Mouse (Mus musculus) MEL (cell line): ENCODE measurements around the gene March10. TPM values are rescaled to one million over a fixed set of nuclear protein-coding genes. Genes with fewer than 3 reads are reported as not detected.

Experiments used
- DNase-seq: peaks from one replicate; pipeline ENCODE4 v3.0.0; 2011; ENCODE audit warnings: low read depth, low spot score
- H3K27ac ChIP-seq: 2 replicates; pipeline ENCODE4 v1.5.1; 2012; ENCODE audit warnings: low read depth, mild to moderate bottlenecking, control low read depth, low read length, moderate library complexity; ENCODE audit not compliant: control insufficient read depth
- H3K27me3 ChIP-seq, 2 experiments: fragments of 150-350 bp in 1 of 2; sonication (generic) in 1 of 2; 2 replicates each; pipeline ENCODE4 v1.6.1; 2012; ENCODE audit warnings: low read length in 2 of 2, mild to moderate bottlenecking in 2 of 2, improper control_type of control experiment in 1 of 2, moderate library complexity in 1 of 2; ENCODE audit not compliant: insufficient read depth in 2 of 2, control insufficient read depth in 1 of 2
- H3K36me3 ChIP-seq, 2 experiments: 2 replicates each; pipeline ENCODE4 v1.6.1; 2012 to 2014; ENCODE audit warnings: low read length in 2 of 2, improper control_type of control experiment in 1 of 2, inconsistent platforms in 1 of 2, mild to moderate bottlenecking in 1 of 2; ENCODE audit not compliant: insufficient read depth in 2 of 2, control insufficient read depth in 1 of 2
- H3K4me1 ChIP-seq, 2 experiments: fragments of 150-350 bp in 1 of 2; sonication (generic) in 1 of 2; 2 replicates each; pipeline ENCODE4 v1.6.1; 2012; ENCODE audit warnings: low read length in 2 of 2, improper control_type of control experiment in 1 of 2, mild to moderate bottlenecking in 1 of 2; ENCODE audit not compliant: insufficient read depth in 2 of 2, control insufficient read depth in 1 of 2
- H3K4me3 ChIP-seq, 2 experiments: fragments of 150-350 bp in 1 of 2; sonication (generic) in 1 of 2; 2 replicates each; pipeline ENCODE4 v1.5.1; 2012; ENCODE audit warnings: low read depth in 2 of 2, low read length in 2 of 2, mild to moderate bottlenecking in 2 of 2, moderate library complexity in 2 of 2, control low read depth in 1 of 2, improper control_type of control experiment in 1 of 2; ENCODE audit not compliant: control insufficient read depth in 1 of 2, insufficient read depth in 1 of 2
- H3K79me2 ChIP-seq: 2 replicates; pipeline ENCODE4 v1.6.1; 2012; ENCODE audit warnings: mild to moderate bottlenecking, low read length, moderate library complexity; ENCODE audit not compliant: control insufficient read depth, poor library complexity, insufficient read depth
- H3K9ac ChIP-seq: 2 replicates; pipeline ENCODE4 v1.6.1; 2012; ENCODE audit warnings: low read depth, mild to moderate bottlenecking, control low read depth, low read length, moderate library complexity; ENCODE audit not compliant: control insufficient read depth, poor library complexity, severe bottlenecking
- H3K9me3 ChIP-seq: fragments of 150-350 bp; sonication (generic); replicated peaks from 2 replicates; pipeline ENCODE4 v1.6.1; 2012; ENCODE audit warnings: mild to moderate bottlenecking, low read length, improper control_type of control experiment, moderate library complexity; ENCODE audit not compliant: insufficient read depth
- CHD1 ChIP-seq: IDR thresholded peaks from 2 replicates; pipeline ENCODE4 v1.6.1; 2012; ENCODE audit warnings: low read depth, mild to moderate bottlenecking, inconsistent platforms, low read length, improper control_type of control experiment
- E2F4 ChIP-seq: IDR thresholded peaks from 2 replicates; pipeline ENCODE4 v1.6.1; 2011; ENCODE audit warnings: low read depth, low read length, improper control_type of control experiment, borderline replicate concordance
- HCFC1 ChIP-seq: IDR thresholded peaks from 2 replicates; pipeline ENCODE4 v1.6.1; 2012; ENCODE audit warnings: low read depth, mild to moderate bottlenecking, inconsistent platforms, low read length, improper control_type of control experiment, moderate library complexity
- MAFK ChIP-seq: IDR thresholded peaks from 2 replicates; pipeline ENCODE4 v1.6.1; 2011; ENCODE audit warnings: low read depth, mild to moderate bottlenecking, low read length, improper control_type of control experiment, borderline replicate concordance
- MAX ChIP-seq: IDR thresholded peaks from 2 replicates; pipeline ENCODE4 v1.6.1; 2011; ENCODE audit warnings: low read length, improper control_type of control experiment
- MXI1 ChIP-seq: IDR thresholded peaks from 2 replicates; pipeline ENCODE4 v1.6.1; 2011; ENCODE audit warnings: mild to moderate bottlenecking, low read depth, low read length, improper control_type of control experiment
- MYB ChIP-seq: IDR thresholded peaks from 2 replicates; pipeline ENCODE4 v1.6.1; 2011; ENCODE audit warnings: mild to moderate bottlenecking, low read depth, low read length, improper control_type of control experiment
- MYC ChIP-seq: IDR thresholded peaks from 2 replicates; pipeline ENCODE4 v1.6.1; 2011; ENCODE audit warnings: low read depth, mild to moderate bottlenecking, low read length, improper control_type of control experiment, moderate library complexity
- NRF1 ChIP-seq: IDR thresholded peaks from 2 replicates; pipeline ENCODE4 v1.6.1; 2014; ENCODE audit warnings: low read depth, mild to moderate bottlenecking, inconsistent platforms, low read length, improper control_type of control experiment, moderate library complexity; ENCODE audit not compliant: poor library complexity, insufficient read depth, severe bottlenecking
- POLR2A ChIP-seq, 2 experiments: IDR thresholded peaks; 2 replicates each; pipeline ENCODE4 v1.6.1; 2011 to 2012; ENCODE audit warnings: low read length in 2 of 2, mild to moderate bottlenecking in 2 of 2, control low read depth in 1 of 2, improper control_type of control experiment in 1 of 2, low read depth in 1 of 2, moderate library complexity in 1 of 2; ENCODE audit not compliant: control insufficient read depth in 1 of 2, insufficient read depth in 1 of 2, poor library complexity in 1 of 2
- POLR2AphosphoS2 ChIP-seq: IDR thresholded peaks from 2 replicates; pipeline ENCODE4 v1.6.1; 2011; ENCODE audit warnings: low read length, improper control_type of control experiment
- POLR2AphosphoS5 ChIP-seq: IDR thresholded peaks from 2 replicates; pipeline ENCODE4 v1.6.1; 2012; ENCODE audit warnings: low read depth, borderline replicate concordance, mild to moderate bottlenecking, inconsistent platforms, low read length, moderate library complexity, mixed read lengths
- TAL1 ChIP-seq: IDR thresholded peaks from 2 replicates; pipeline ENCODE4 v1.6.1; 2012; ENCODE audit warnings: mild to moderate bottlenecking, inconsistent platforms, low read length, moderate library complexity, mixed read lengths
- USF2 ChIP-seq, 2 experiments: IDR thresholded peaks; 2 replicates each; pipeline ENCODE4 v1.6.1; 2011 to 2012; ENCODE audit warnings: improper control_type of control experiment in 2 of 2, low read length in 2 of 2, borderline replicate concordance in 1 of 2, inconsistent platforms in 1 of 2, low read depth in 1 of 2, mild to moderate bottlenecking in 1 of 2; ENCODE audit not compliant: insufficient read depth in 1 of 2
- ZC3H11A ChIP-seq: IDR thresholded peaks from 2 replicates; pipeline ENCODE4 v1.6.1; 2012; ENCODE audit warnings: low read depth, mild to moderate bottlenecking, inconsistent platforms, low read length, improper control_type of control experiment
- ZMIZ1 ChIP-seq: IDR thresholded peaks from 2 replicates; pipeline ENCODE4 v1.6.1; 2012; ENCODE audit warnings: low read depth, mild to moderate bottlenecking, inconsistent platforms, low read length, improper control_type of control experiment, moderate library complexity
- ZNF384 ChIP-seq: IDR thresholded peaks from 2 replicates; pipeline ENCODE4 v1.6.1; 2012; ENCODE audit warnings: low read depth, mild to moderate bottlenecking, inconsistent platforms, low read length, improper control_type of control experiment
- polyA plus RNA-seq, 2 experiments: library from polyadenylated mRNA; stranded (reverse) in 1 of 2; unstranded in 1 of 2; fragments of >175 nt in 1 of 2; fragments of >200 nt in 1 of 2; gene quantifications; 2 replicates each; pipeline versions ENCODE4 v1.2.1 to v1.2.4; 2012; ENCODE audit warnings: low replicate concordance in 2 of 2, low read depth in 1 of 2; ENCODE audit not compliant: insufficient read length in 2 of 2, insufficient read depth in 1 of 2, missing spikeins in 1 of 2
- total RNA-seq: library from RNA; depleted of rRNA; stranded (reverse); fragments of 300-350 nt; gene quantifications from 2 replicates; pipeline ENCODE4 v1.2.3, GENCODE M21; 2012

The March10 gene
- total and polyA plus RNA-seq, 3 experiments: not detected

GRCm38 (mm10) chr11:105497505-105497904, 41.0 kb upstream of the March10 start:
- Histone ChIP-seq H3K9me3 (no peaks in the 10 kb centered on the region), H3K27ac (no peak overlapping the region), H3K36me3 (no peaks in the 10 kb centered on the region)
- TF ChIP-seq MYB: no peak
- no peak for TF ChIP-seq NRF1
- TF ChIP-seq, all 39 proteins: peak for 0
- Histone ChIP-seq H3K9ac (no peak overlapping the region), H3K4me1 (no peaks in the 10 kb centered on the region), H3K79me2 (no peaks in the 10 kb centered on the region), H3K4me3 (no peak overlapping the region), H3K27me3 (peaks cover 10 to 11% of the 10 kb centered on the region in 2 experiments)
- DNase-seq: no peak

GRCm38 (mm10) chr11:105496665-105497064, 40.1 kb upstream of the March10 start:
- Histone ChIP-seq H3K36me3 (no peaks in the 10 kb centered on the region), H3K4me1 (no peaks in the 10 kb centered on the region), H3K9me3 (no peaks in the 10 kb centered on the region), H3K27ac (no peak overlapping the region), H3K4me3 (no peak overlapping the region), H3K9ac (no peak overlapping the region), H3K79me2 (no peaks in the 10 kb centered on the region), H3K27me3 (peaks cover 11 to 13% of the 10 kb centered on the region in 2 experiments)
- DNase-seq: no peak
- TF ChIP-seq E2F4: no peak
- no peak for TF ChIP-seq ZNF384
- TF ChIP-seq POLR2AphosphoS5: no peak
- TF ChIP-seq POLR2AphosphoS2: no peak
- no peak for TF ChIP-seq MXI1
- TF ChIP-seq CHD1: no peak
- no peak for TF ChIP-seq POLR2A (IDR thresholded peaks at IDR 0.05; ENCODE audit: control insufficient read depth in 1 of 2, insufficient read depth in 1 of 2, low read depth in 1 of 2, low read length in 2 of 2, poor library complexity in 1 of 2)
- no peak for TF ChIP-seq HCFC1
- no peak for TF ChIP-seq ZMIZ1
- no peak for TF ChIP-seq TAL1

GRCm38 (mm10) chr11:105495591-105496270, 39.2 kb upstream of the March10 start:
- Histone ChIP-seq H3K36me3 (no peaks in the 10 kb centered on the region), H3K9ac (no peak overlapping the region), H3K27ac (no peak overlapping the region), H3K4me3 (no peak overlapping the region), H3K4me1 (no peaks in the 10 kb centered on the region), H3K9me3 (no peaks in the 10 kb centered on the region), H3K27me3 (peaks cover 11 to 18% of the 10 kb centered on the region in 2 experiments), H3K79me2 (no peaks in the 10 kb centered on the region)
- DNase-seq: no peak
- TF ChIP-seq MAX: no peak
- TF ChIP-seq ZC3H11A: no peak
- TF ChIP-seq MXI1: no peak
- no peak for TF ChIP-seq ZMIZ1
- TF ChIP-seq POLR2AphosphoS5: no peak
- no peak for TF ChIP-seq MAFK
- TF ChIP-seq USF2 (IDR thresholded peaks at IDR 0.05; ENCODE audit: borderline replicate concordance in 1 of 2, insufficient read depth in 1 of 2, low read depth in 1 of 2, low read length in 2 of 2): no peak
- no peak for TF ChIP-seq MYC
